Mouse (Mus musculus) heart, postnatal 0 days (tissue): ENCODE measurements at regions not wholly inside any gene's neighbourhood (a gene's known extent, or its start where the extent isn't known, plus 50 kb on each side); places are given as distances from the start of the nearest gene placed in this dataset.

Experiments used
- CTCF ChIP-seq: IDR thresholded peaks from 2 replicates; pipeline ENCODE4 v1.5.1; 2016; ENCODE audit warnings: antibody characterized with exemption, control low read depth, low read depth
- EP300 ChIP-seq: IDR thresholded peaks from 2 replicates; pipeline ENCODE4 v1.6.1; 2016; ENCODE audit warnings: antibody characterized with exemption, low read depth

DNA sequence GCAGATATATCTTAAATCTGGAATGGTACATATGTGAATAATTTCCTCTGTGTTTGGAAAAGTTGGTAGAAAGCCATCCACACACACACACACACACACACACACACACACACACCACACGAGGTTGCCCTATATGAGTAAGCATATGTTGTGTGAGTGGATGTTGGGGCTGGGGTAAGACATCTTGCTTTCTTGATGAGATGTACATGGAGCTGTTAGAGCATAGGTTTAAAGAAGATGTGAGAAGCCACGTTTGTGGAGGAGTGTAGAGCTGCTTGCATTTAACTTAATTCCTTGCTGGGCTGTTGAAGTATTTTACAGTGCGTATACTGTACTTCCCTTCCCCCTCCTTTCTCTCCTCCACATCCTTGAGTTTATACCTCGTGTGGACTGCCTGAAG is 147.8 kb downstream of the Vrk1 start:
- TF ChIP-seq CTCF: no peak
- no peak for TF ChIP-seq EP300
